Mouse (Mus musculus) kidney, postnatal 10 days (tissue): Measurements from ENCODE around the gene Epb41.

Experiments
- DNase-seq: peaks from one replicate; pipeline ENCODE4 v3.0.0; 2021; ENCODE audit warnings: mixed read lengths

Gene Epb41

DNA sequence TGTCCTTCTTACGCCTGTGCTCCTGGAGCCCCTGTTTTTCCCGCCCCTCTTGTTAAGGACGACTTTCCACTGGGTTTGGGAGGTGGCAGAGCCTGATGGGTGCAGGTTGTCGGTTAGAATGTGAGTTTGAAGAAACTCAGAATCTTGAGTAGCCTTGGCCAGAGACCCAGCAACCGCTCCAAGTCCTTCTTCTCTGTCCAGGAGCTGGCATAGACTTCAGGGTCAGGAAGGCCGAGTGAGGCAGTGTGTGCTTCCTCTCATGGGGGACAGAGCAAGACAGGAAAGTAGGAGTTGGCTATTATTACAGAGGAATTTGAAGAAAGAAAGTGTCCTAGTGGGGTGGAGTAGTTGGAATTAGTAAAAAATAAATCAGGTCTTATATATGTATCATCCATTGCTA is 191.6 kb downstream of the Epb41 start:
- DNase-seq, result no peak

- DNase-seq, result no peak
Observed at GRCm38 (mm10) chr4:131881306-131881705, 193.8 kb downstream of the Epb41 start.

DNA sequence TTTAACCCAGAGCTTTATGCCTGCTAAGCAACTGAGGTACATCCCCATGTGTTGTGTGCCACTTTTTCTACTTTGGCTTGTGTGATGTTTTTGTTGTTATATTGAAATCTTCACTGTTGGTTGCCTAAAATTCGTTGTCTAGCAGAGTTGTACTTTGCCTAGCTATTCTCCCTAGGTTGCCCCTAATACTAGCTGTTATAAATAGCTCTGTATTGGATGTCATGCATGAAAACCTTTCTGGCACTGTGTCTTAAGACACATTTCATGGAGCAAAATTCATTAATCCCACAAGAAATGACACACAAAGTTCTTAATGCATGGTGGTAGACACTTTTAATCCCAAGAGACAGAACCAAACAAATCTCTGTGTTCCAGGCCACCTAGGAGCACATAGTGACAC is 195.4 kb downstream of the Epb41 start:
- DNase-seq, result no peak

- DNase-seq, result no peak
Observed at GRCm38 (mm10) chr4:131876836-131877235, 198.3 kb downstream of the Epb41 start.

DNA sequence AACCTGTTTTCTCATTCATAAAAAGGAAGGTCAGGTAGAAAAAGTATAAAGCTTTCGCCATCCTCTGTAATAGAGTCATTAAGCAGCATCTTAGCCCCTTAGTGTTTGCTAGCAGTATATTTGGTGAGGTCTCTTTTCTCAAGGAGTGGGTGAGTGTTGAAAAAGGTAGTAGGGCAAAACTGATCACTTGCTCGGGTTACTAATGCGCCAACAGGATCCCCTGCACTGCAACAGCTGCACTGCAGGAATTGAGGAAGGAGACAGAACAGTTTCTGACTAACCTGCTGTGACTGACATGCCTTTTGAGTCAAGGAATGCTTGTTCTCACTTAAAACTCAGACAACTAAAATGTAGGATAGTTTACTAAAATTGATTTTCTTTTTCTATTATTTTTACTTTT is 199.9 kb downstream of the Epb41 start:
- no peak for DNase-seq

GRCm38 (mm10) chr4:131874567-131874966 is 200.6 kb downstream of the Epb41 start:
- no peak for DNase-seq

DNA sequence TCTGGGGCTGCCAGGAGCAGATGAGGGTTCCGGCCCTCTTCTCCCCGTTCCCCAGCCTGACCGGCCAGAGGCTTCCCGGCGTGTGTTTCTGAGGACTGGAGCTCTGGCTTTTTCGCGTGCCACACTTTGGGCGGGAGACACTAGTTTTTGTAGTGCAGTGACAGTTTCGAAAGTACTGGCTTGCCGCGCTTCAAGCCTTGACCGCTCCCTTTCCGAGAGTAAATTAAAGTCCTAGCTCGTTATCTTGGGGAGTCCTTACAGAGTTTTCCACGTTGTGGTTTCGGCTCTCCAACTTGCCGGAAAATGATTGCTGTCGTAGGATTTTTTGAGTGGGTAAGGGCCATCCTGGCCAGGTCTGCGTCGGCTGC is 201.0 kb downstream of the Epb41 start:
- DNase-seq, result no peak
